Mouse (Mus musculus): Measurements from ENCODE around the gene Dcakd. TPM values are rescaled to one million over a fixed set of nuclear protein-coding genes. Genes with fewer than 3 reads are reported as not detected.
A peak's percentile ranks its signal among the peaks of the same experiment; 100 is the strongest.

The Dcakd gene
- total RNA-seq, 2 experiments from 2014 or later = 16.2 to 19.8 TPM

- DNase-seq = no peak
- intact Hi-C loops (cut with DNase I) = no loop called here
These were observed 79.8 kb downstream of the Dcakd start for GRCm38 (mm10) chr11:102948043-102948961.

DNA sequence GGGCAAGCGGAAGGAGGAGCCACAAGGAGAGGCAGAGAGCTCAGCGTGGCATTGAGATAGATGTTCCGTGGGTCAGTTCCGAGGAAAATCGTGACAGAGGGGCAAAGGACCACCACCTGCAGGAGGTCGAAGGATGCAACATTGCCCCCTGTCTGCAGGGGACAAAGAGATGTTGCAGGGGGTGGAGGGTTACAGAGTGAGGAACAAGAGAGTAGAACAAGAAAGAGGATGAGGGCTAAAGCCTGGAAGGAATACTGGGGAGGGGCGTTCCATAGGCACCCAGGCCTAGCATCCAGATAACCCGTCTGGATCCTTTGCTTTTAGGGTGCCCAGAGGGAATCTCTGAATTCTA lies 81.2 kb downstream of the Dcakd start:
- intact Hi-C loops (cut with DNase I) = no loop called here
- DNase-seq = no peak

- DNase-seq = peak; percentile 66 to 81
- intact Hi-C loops (cut with DNase I) = no loop called here
These were observed 81.7 kb downstream of the Dcakd start, which contains the start of gene C1ql1 for GRCm38 (mm10) chr11:102946265-102946991. C1ql1 (minus strand) TSS chr11:102946688.

DNA sequence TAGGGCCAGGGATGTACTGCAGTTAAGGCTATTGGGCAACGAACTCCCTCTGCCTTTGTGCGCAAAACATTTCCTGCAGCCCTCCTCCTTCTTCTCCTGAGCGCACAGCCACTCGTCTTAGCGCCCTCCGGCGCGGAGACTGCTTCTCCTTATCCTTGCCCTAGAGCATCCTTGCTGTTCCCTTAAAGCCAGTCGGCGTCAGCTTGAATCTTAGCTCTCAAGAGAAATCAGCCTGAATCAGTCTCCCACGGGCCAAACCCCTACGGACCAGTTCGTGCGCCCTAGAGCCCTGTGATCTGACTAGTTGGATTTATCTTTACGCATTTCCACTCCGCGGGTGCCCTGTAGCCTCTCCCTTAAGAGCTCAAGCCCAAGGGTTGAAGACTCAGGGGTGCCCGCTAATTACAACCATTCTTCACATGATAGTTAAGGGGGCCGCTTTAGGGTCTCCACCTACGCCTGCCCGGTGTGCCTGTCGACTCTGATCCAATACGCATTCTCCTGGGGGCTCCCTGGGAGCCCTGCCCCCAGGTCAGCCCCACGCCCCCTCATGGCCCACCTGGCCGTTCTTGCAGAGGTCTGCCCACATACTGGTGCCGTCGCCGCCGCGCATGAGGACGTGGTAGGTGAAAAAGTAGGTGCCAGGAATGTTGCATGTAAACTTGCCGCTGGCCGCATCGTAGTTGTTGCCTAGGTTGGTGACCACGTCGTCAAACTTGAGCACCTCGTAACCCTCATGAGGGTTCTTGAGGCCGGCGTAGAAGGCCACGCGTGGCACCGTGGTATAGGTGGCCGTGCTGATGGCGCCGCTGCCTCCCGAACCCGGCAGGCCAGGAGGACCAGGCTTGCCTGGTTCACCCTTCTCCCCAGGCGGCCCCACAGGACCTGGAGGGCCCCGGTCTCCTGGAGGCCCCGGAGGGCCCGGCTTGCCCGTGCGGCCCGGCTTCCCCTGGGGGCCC lies 82.5 kb downstream of the Dcakd start:
- intact Hi-C loops (cut with DNase I) = no loop called here
- DNase-seq = no peak

Small RNA genes within 50 kb of the gene (microRNA-seq; reads per million reads assigned to microRNA genes)
- 0 reads per million in 2 experiments for gene Mir6931

Other genes with a start within 250 kb of the Dcakd start
- gene Gjc1, start 208.6 kb downstream of the Dcakd start, total RNA-seq (2021) = 1 to 10 TPM; 4.6 to 5.8 TPM
- 1 to 10 TPM; 3.5 to 6.1 TPM for gene Higd1b, start 192.5 kb downstream of the Dcakd start, total RNA-seq (2021)
- gene Eftud2, start 147.3 kb downstream of the Dcakd start, total RNA-seq (2021) = 10 to 100 TPM; 20.7 to 28.5 TPM
- gene Ccdc103, start 147.1 kb downstream of the Dcakd start, total RNA-seq (2021) = not detected
- not detected for gene Fam187a, start 143.2 kb downstream of the Dcakd start, total RNA-seq (2021)
- gene Gfap, start 127.4 kb downstream of the Dcakd start, total RNA-seq (2021) = not detected
- gene Kif18b, start 103.2 kb downstream of the Dcakd start, total RNA-seq (2021) = under 1 TPM; 0.17 to 0.46 TPM
- under 1 TPM in 1 of 2 experiments, not detected in 1; 0.17 TPM for gene C1ql1, start 81.6 kb downstream of the Dcakd start, total RNA-seq (2021)
- gene Nmt1, start 143 bp downstream of the Dcakd start, total RNA-seq (2021) = 10 to 100 TPM; 44.6 to 47.2 TPM
- 1 to 10 TPM; 3.8 to 4.0 TPM for gene Plcd3, start 73.3 kb upstream of the Dcakd start, total RNA-seq (2021)
- 10 to 100 TPM; 26.8 to 31.1 TPM for gene Acbd4, start 73.3 kb upstream of the Dcakd start, total RNA-seq (2021)
- gene Hexim1, start 87.9 kb upstream of the Dcakd start, total RNA-seq (2021) = 10 to 100 TPM; 14.7 to 17.0 TPM
- gene Hexim2, start 104.1 kb upstream of the Dcakd start, total RNA-seq (2021) = 1 to 10 TPM; 2.1 to 2.9 TPM
- gene Fmnl1, start 142.8 kb upstream of the Dcakd start, total RNA-seq (2021) = 1 to 10 TPM; 3.6 to 5.6 TPM
- gene 1700023F06Rik, start 180.2 kb upstream of the Dcakd start, total RNA-seq (2021) = not detected
- gene Spata32, start 190.1 kb upstream of the Dcakd start, total RNA-seq (2021) = not detected
- gene Map3k14, start 239.1 kb upstream of the Dcakd start, total RNA-seq (2021) = 1 to 10 TPM; 1.9 to 2.6 TPM

All from gastrocnemius, postnatal 36 days (tissue).